Mouse (Mus musculus) heart, adult 11 months (tissue): Measurements from ENCODE around the gene Gm20388.

Experiments used
- DNase-seq: peaks from one replicate; pipeline ENCODE4 v3.0.0; 2022

Gm20388 gene

DNA sequence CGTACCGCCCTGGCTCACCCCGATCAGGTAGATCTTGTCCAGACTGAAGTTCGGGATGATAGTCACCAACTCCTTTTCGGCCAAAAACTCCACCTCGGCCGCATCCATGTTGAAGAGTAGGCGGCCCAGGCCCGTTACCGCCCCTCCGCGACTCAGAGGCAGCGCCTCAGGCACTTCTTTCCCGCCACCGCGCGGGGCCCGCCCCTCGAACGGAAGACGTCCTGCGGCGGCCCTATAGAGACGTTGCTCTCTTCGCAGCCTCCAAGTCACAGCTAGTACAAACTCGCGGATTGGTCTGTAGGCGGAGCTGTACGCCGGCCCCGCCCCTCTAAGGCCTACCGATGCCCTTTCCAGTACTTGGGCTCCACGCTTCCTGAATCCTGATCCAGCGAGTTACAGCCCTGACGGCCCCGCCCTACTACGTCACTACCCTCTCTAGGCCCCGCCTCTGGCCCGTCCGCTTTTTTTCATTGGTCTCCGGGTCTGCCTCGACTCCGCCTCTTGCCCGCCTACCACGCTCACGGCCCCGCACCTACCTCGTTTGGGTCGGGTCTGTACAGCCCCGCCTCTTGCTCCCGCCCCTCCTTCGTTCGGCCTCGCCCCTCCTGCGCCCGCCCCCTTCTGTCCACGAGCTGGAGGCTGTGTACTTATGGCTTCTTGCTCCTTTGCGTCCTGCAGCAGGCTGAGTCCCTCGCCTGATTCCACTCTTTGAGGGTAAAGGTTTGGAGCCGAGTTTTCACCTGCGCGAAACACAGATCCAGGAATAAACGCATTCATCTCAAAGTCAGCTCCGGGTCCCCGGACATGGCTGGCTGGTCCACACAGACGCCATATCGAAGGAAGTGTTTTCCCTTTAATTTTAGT is 678.5 kb downstream of the Gm20388 start, which contains the start of gene Gins2:
Gins2 (minus strand) TSS at position 397 of the 864 bp plus-strand sequence.
- peak; percentile 100 for DNase-seq

DNA sequence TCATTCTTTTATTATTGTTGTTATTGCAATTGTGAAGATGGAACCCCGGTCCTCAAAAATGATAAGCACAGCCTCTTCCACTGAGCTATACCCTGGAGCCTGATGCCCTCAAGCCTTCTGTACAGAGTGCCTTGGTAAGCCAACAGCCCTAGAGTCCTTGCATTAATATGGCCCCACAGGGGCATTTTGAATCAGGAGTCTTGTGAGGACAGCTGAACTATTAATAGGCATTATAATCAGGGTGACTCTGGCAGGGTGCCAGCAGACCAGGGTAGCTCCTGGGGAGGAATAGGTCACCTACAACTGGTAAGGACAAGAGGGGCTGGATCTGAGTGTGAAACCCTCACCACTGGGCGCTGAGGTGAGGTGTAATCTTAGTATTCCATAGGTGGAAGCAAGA is 679.3 kb downstream of the Gm20388 start:
- DNase-seq: peak; percentile 97

GRCm38 (mm10) chr8:120591587-120592292 is 681.1 kb downstream of the Gm20388 start:
- no peak for DNase-seq

GRCm38 (mm10) chr8:120594571-120594970 is 683.9 kb downstream of the Gm20388 start:
- no peak for DNase-seq

- DNase-seq: no peak
Measured at GRCm38 (mm10) chr8:120595963-120596362, 685.3 kb downstream of the Gm20388 start.

DNA sequence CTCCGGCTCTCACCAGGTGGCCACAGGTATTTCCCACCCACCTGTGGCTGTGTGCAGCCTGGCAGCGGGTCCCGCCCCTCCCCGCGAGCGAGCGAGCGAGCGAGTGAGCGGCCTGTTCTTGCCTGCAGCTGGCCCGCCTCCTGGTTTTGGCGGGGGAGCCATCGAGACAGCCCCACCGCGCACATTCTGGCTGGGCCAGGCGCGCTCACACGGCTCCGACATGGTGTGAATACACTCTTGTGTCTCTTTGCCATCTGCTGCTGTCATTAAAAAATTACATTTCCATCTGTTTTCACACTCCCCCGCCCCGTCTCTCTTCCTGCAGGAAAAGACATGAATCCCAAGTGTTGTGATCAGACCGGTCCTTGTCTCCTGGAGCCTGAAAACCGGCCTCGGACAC is 687.9 kb downstream of the Gm20388 start:
- DNase-seq: peak; percentile 96

DNA sequence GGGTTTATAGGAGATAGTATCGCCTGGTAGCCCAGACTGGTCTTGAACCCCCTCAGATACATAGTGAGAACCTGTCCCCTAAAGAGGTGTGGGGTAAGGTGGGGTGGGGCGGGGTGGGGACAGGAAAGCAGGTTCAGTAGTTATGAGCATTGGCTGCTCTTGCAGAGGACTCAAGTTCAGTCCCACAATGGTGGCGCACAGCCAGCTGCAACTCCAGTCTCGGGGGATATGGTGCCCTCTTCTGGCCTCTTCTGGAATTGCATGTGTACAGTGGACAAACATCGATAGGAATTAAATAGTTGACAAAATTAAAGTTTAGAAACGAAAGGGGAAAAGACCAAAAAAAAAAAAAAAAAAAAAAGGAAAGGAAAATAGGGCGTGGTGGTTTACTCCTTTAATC is 688.9 kb downstream of the Gm20388 start:
- DNase-seq: peak; percentile 95

GRCm38 (mm10) chr8:120602672-120603071 is 692.0 kb downstream of the Gm20388 start:
- no peak for DNase-seq

- peak; percentile 92 for DNase-seq
Measured at GRCm38 (mm10) chr8:120607460-120607859, 696.8 kb downstream of the Gm20388 start.

DNA sequence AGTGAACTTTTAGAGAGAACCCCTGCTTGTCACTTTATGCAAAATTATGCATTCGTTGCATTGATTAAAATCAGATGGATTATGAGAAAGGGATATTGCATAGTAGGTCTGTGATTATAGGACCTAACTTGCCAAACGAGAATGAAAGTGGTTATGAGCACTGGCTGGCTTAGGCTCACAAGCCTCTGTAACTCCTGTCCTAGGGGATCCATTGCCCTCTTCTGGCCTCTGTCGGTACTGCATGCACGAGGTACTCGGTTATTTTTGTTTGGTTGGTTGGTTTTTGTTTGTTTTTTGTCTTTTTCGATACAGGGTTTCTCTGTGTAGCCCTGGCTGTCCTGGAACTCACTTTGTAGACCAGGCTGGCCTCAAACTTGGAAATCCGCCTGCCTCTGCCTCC is 697.2 kb downstream of the Gm20388 start:
- DNase-seq: no peak

- DNase-seq: no peak
Measured at GRCm38 (mm10) chr8:120610824-120611223, 700.2 kb downstream of the Gm20388 start.

DNA sequence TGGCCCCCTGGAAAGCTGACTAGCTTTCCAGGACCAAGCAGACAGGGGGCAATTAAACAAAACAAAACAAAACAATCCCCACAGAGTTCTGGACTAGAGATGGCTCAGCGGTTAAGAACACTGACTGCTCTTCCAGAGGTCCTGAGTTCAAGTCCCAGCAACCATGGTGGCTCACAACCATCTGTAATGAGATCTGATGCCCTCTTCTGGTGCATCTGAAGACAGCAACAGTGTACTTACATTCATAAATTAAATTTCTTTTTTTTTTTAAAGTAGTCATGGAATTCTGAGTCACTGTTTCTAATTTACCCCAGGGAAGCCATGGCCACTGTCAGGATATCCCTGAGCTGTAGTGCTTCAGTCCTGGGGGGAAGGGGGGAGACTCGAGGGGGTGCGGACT is 703.9 kb downstream of the Gm20388 start:
- DNase-seq: no peak

DNA sequence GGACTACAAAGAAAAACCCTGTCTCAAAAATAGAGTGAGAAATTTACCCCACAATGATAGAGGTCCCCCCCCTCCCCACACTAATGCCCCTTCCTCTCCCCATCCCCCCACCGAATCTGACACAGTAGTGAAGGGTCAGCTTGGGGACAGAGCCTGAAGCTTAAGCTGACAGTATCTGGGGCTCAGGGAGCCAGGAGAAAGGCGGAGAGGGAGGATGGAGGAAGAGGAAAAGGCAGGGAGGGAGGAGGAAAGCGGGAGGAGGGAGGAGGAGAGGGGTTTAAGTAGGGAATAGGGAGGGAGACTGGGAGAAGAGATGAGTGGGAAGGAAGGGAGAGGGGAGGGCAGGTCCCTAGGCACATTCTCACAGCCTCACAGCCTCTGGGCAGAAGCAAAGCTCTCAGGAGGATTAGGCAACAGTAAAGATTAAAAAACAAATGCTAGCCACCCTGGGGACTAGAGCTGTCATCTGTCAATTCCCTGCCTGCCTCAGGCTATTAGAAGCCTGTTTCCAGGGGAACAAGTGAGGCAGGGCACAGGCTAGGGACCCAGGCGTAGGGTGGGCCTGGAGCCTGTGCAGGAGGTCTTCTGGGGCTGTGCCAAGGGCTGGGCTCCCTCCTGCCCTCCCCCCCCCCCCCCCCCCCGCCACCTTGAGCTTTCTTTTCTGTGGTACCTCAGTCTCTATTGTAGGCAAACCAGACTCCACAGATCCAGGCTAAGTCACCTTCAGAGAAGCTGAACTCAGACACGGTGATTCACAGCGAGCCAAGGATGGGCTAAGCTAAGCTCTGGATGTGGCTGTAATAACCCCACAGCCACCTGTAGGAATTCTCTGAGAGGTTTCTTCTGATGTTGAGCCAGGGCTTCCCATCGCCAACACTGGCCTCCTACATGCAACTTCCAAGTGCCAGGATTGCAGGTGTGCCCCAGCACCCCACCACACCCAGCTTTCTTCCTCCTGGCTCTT is 706.3 kb downstream of the Gm20388 start:
- DNase-seq: peak; percentile 95

GRCm38 (mm10) chr8:120618110-120618509 is 707.5 kb downstream of the Gm20388 start:
- peak; percentile 95 for DNase-seq

DNA sequence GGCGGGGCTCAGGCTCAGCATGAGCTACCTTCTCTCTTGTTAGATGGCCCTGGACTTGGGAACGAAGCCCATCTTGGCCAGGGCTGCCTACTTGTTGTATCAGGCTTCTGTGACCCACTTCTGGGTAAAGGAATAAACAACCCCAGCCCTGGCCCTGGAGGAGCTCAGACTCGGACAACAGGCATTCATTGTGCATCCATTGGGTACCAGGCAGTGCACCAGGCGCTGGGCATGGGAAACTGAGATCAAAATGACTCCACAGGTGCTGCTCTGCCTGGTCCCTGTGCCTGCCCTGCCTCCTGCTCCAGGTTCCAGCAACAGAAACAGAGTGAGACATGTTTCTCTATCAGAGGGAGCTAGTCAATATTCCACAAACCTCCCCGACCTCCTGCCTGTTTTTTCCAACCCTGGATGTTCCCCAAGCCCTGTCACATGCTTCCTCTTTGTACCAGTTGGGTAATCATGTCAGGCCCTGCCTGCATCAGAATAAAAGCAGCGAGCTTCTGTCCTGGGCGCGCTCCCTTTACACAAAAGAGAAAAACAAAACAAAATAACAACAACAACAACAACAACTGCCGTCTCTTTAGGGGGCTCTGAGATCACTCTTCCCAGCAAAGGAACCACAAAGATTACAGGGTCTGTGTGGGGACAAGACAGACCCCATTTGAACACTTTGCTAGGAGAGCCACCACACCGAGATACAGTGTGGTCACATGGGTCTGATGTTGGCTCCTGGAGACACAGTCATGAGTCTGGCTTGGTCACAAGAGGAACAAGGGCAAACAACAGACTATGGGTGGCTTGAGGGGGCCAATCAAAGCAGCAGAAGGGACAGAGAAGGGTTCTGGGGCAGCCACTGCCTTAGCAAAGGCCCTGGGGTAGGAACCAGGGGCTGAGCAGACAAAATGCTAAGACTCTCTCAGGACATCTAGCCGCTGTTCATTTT is 708.9 kb downstream of the Gm20388 start:
- DNase-seq: peak; percentile 97

GRCm38 (mm10) chr8:120620441-120620840 is 709.8 kb downstream of the Gm20388 start:
- no peak for DNase-seq

GRCm38 (mm10) chr8:120622161-120622560 is 711.5 kb downstream of the Gm20388 start:
- no peak for DNase-seq

DNA sequence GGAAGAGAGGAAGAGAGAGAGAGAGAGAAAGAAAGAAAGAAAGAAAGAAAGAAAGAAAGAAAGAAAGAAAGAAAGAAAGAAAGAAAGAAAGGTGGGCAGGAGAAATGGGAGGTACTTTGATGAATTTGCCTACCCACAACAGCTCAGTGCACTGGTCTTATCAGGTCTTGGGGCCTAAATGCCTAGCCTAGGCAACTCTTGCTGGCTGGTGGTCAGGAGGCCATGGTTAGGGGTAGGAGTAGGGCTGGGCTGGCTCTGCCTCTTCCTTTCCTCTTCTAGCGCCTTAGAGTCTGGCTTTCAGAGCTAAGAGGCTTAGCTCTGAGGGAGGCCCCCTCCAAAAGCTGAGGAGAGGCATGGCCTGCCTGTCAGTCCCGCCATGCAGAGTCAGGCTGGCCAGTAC is 713.0 kb downstream of the Gm20388 start:
- no peak for DNase-seq

GRCm38 (mm10) chr8:120626461-120626860 is 715.8 kb downstream of the Gm20388 start:
- DNase-seq: no peak

GRCm38 (mm10) chr8:120627298-120627697 is 716.7 kb downstream of the Gm20388 start:
- no peak for DNase-seq

- no peak for DNase-seq
Measured at GRCm38 (mm10) chr8:120630031-120630430, 719.4 kb downstream of the Gm20388 start.

- DNase-seq: no peak
Measured at GRCm38 (mm10) chr8:120630848-120631247, 720.2 kb downstream of the Gm20388 start.
